Mouse (Mus musculus) cerebellum, adult 8-10 months (tissue): ENCODE results near the gene Il12a.

Experiments used
- DNase-seq: peaks from one replicate; pipeline ENCODE4 v3.0.0; 2022

Gene Il12a

DNA sequence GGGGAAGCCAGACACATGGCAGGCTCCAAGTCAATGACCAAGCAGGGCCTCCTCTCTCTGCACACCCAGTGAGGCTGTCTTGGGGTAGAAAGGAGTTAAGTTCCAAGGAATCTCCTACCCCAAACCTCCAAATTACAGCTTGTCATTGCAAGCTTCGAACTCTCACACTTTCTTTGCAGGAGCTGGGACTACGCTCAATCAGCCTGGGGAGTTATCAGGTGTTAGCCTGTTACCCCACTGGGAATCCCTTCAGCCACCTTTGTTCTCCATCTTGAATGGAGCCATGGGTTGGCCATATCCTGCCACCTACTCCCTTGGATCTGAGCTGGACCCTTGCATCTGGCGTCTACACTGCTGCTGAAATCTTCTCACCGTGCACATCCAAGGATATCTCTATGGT lies at the start of gene Il12a:
Gene Il12a (plus strand): TSS at position 301 of the 400 bp plus-strand sequence.
- DNase-seq: no peak

DNA sequence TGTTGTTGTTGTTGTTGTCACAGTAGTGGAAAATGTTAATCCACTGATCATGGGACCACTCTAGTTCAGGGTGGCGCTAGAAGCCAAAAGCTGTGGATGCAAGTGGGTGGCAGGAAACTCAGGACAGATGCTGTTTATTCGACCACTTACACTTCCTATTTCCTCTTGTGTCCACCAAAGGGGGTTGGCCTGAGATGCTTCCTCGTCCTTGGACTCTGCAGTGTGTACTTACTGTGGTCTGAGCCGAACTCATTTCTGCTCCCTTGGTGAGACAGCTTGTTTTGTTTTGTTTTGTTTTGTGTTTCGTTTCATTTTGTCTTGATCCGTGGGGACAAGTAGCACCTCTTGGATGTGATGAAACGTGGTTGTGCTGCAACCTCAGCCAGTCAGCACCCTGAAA lies 47.5 kb upstream of the Il12a start:
- DNase-seq: no peak

DNA sequence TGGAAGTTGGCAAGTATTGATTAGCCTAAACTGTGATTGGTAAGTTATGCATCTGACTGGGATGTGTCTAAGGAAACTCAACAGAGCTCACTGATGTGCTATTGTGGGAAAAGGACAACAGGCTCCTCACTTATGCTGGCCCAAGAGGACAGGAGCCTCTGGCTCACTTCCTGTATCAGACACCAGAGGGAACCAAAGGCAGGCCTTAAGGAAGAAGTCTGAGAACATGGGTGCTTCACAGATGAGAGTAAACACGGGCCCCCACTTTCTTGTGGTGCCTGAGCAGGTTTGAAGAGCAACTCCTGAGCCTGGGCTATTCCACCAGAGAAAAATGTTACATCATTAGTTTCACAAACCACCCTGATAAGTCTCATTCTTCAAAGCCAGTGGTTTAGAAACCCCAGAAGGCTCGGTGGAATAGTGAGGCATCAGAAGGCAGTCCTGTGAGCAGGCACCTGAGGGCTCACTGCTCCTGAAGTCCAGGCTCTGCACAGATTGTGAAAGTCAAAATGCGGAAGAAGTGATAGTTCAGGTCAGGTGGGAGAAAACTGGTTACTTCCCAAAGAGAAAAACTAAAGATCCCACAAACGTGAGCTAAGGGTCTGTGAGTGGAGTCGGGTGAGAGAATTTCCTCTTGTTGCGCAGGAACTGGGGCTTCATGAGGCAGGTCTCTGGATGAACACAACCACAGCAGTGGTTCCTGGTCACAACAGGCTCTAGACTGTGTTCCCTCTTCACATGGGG lies 43.9 kb upstream of the Il12a start:
- DNase-seq: no peak

DNA sequence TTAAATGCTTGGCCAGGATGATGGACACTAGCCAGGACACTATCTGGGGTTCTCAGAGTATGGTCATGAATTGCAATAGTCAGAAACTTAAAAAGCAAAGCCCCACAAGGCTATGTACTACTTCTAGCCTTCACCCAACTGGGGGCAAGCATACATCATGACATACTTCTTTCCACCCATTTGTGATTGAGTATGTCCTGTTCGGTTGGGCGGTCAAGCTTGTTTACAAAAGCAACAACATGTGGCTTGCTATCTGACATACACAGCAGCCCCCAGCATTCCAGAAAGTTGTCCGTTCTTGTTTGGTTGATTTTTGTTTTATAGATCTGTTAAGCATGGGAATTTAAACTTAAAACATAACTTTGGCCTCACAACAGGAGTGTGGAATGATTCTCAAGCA lies 43.2 kb upstream of the Il12a start:
- no peak for DNase-seq

DNA sequence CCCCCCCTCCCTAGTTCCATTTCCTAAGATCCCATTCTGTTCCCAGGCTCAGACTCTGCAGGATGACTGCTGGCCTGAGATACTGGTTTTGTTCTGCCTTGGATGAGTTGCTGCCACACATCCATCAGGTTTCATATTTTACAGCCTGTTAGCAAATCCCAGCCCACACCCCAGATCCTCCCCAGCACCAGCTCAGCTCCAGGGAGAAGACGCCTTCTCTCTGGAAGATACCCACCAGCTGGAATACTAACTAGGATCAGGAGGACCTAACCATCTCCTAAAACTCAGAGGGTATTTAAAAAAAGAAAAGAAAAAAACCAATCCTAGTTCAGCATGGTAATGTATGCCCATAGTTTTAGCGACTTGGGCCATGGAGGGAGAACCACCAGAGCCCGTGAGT lies 40.2 kb upstream of the Il12a start:
- DNase-seq: no peak

DNA sequence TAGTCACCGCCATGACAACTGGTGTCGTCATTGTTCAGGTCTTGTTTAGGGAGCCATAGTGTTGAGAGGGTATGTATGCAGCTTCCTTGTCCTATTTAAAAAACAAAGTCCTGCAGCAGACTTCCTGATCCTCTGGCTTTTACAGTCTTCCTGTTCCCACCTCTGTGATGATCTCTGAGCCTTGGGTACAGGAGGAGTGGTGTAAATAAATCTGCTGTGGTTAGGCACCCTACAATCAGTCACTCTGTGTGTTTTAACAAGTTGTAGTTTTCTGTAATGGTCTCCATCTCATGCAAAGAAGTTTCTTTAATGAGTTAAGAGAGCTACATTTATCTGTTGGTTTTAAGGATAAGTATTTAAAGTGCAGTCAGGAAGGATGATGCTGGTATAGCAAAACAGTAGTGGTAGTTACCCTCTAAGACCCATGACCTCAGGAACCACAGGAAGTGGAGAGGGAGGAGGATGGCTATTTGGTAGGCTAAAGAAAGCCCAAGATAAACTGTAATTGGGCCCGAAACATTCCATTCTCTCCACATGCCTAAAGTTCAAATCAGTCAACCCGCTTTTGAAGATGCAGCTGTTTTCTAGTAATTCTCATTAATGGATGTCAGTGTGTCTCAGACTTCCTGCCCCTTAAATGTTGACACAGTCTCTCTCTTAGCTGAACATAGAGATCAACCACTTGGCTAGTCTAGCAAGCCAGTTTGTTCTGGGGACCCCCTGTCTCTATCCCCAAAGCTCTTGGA lies 33.7 kb upstream of the Il12a start:
- DNase-seq: no peak

DNA sequence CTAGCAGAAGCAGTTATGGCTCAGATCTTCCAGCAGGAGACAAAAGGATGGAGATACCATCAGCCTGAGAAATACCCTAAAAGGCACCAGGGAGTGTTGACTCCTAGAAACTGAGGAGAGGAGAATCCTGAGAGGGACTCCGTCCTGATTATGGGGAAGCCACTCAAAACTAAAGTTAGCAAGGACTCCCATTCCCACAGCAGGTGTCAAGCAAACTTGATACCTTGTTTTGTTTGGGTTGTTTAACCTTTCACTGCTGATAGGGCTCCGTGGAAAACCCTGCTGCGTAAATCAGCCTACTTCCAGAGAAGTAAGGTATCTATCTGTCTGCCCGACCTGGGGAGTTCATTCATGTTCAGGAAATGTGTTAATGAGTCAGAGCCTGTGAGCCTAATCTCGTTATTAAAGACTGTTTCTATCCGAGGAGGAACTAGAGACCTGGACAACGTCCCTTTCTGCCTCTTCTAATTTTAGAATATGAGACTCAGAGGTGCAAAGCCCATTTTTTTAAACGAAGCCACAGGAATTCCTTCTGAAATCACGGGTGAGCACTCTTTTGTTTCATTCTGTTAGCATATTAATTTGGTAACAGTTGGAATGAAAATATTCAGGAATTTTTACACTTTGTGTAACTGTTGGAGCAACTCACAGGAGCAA lies 32.7 kb upstream of the Il12a start:
- no peak for DNase-seq

DNA sequence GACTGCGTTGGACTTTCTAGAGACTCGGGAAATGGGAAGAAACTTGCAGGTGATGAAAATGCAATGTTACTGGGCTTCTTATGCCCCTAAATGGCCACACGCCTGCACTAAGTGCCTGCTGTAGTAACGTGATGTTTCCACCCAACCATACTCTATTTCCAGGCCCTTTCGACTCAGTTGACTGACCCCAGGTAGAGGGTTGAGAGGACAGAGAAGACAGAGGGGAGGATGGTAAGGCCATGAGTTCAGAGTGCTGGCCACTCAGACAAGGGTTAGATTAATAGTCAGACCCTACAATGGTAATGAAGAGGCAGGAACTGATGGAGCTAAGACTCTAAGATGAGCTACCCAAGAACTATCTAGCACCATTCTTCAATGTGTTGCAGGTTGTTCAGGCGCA lies 30.4 kb upstream of the Il12a start:
- no peak for DNase-seq

DNA sequence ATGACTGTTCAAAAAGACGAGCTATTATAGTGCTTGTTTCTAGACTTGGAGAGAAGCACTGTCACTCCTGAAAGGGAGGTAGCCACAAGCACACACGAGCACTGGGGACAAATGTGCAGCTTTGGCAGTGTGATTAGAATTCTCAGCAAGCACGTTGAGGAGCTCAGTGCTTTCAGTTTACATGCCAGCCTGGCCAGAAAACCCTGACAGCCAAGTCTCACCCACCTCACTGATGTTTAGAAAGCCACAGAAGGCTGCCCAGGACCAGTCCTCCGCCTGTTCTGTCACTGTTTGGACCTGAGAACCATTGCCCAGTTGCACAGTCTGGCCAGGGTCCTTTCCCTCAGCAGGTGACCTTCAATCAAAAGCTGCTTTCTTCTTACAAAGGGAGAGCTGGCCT lies 29.9 kb upstream of the Il12a start:
- no peak for DNase-seq

DNA sequence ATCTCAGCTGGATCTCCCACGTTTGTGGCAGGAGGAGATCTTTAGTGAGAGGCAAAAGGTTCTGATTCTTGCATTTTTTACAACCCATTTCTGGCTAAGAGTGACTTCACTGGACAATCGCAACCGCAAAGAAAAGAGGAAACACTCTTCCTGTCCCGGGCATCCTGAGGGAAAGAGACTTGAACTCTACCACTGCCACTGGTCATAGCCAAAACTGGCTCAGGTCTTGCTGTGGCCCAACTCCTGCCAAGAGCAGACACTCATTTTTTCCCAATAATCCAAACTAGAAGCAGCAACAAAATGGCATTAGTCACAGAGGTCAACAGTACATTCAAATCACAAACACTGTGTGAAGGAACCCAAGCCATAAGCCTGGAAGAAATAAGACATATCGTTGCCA lies 28.1 kb upstream of the Il12a start:
- DNase-seq: no peak

DNA sequence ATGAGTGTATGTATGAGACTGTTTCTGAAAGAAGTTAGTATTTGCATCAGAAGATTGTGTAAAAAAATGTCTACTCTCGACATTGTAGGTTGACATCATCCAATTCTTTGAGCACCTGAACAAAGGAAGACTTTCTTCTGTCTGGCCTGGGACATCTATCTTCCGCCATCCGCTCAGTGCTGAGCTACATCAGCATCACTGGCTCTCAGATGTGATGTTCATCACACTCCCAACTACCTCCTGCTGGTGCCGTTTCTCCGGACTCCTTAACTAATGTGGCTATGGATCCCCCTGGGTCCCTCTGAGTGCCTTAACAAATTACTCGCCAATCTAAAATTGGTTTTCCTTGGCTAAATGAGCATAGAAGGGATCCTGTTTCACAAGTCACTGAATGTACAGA lies 26.1 kb upstream of the Il12a start:
- DNase-seq: no peak

DNA sequence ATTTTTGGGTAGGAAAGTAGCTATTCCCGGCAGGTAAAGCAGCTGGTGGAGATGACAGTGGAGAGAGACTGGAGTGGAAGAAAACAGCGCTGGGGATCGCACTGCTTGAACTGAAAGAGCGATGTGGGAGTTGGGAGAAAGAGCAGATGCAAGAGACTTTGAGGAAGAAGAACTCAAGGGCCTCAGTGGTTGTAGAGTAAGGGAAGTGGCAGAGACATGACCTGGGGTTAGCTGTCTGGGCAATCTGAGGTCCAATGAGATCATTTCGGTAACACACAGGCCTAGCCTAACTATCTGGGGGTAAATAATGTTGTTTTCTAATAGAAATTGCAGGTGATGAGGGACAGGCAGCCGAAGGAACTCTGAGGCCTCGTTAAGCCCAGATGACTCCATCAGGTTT lies 24.1 kb upstream of the Il12a start:
- no peak for DNase-seq

DNA sequence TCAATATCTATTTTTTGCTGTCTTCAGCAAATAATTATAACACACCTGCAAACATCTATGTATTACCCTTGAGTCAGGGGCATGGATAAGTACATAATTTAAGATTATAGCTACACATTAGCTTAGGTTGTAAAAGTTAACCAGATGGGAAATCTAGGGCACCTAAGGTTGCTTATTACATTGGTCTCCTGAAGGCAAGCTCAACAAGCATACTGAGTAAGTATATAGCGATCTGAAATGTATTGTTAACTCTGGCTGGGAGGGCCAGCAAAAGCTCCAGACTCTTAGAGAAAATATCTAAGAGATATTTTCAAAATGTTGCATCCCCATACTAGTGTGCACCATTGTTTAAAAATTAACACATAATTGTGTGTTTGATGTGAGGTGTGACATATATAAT lies 22.6 kb upstream of the Il12a start:
- DNase-seq: no peak

DNA sequence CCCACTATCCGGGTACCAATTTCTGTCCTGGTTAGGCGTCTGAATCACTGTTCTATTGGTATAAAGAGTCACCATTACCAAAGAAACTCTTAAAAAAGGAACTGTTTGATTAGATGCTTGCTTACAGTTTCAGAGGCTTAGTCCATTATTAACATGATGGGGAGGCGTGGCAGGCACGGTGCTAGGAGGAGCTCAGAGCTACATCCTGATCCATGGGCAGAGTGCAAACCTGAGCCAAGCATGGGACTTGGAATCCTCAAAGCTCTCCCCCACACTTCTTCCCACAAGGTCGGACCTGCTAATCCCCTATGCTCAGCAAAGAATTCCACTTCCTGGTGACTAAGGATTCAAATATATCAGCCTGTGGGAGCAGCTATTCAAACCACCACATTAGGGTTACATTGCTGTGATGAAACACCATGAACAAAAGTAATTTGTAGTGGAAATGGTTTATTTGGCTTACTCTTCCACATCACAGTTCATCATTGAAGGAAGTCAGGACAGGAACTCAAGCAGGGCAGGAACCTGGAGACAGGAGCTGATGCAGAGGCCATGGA lies 20.9 kb upstream of the Il12a start:
- no peak for DNase-seq

DNA sequence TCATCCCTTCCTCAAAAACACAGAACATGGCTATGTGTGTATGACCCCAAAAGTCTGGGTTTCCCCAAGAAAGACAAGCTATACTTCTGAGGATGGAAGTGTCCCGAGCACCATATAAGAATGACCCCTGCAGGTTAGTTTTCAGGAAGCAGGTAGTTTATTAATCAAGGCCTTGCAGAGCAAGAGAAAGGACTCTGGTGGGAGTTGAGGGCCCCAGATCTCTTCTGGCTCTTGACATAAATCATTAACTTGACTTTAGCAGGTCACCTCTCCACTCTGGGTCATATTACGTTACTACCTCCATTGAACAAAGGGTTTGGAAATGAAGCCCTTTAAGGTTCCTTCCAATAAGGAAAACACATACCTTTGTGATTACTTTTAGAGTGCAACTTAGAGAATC lies 15.7 kb upstream of the Il12a start:
- no peak for DNase-seq

DNA sequence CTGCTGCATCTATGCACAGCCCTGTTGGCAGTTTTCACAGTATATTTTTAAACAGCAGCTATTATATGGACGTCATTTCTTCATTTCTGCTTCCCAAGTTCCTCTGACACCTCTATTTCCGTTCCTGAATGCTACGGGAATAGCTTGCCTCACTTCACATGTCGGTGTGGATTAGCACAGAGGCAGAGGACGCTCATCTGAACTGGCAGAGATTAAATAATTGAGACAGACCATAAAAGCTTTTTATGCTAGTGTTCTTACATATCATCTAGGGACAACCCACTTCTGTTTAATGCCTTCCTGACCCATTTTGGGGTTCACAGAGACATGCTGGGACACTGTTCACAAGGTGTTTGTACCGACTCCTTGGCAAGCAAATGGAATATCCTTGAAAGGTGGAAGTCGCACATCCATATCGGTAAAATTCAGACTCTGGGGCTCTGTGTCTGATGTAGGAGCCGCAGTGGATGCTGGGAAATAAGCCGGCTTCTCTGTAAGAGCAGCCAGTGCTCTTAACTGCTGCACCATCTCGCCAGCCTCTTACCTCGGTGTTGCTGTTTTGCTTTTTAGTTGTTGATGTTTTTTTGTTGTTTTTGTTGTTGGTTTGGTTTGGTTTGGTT lies 15.1 kb upstream of the Il12a start:
- DNase-seq: no peak

DNA sequence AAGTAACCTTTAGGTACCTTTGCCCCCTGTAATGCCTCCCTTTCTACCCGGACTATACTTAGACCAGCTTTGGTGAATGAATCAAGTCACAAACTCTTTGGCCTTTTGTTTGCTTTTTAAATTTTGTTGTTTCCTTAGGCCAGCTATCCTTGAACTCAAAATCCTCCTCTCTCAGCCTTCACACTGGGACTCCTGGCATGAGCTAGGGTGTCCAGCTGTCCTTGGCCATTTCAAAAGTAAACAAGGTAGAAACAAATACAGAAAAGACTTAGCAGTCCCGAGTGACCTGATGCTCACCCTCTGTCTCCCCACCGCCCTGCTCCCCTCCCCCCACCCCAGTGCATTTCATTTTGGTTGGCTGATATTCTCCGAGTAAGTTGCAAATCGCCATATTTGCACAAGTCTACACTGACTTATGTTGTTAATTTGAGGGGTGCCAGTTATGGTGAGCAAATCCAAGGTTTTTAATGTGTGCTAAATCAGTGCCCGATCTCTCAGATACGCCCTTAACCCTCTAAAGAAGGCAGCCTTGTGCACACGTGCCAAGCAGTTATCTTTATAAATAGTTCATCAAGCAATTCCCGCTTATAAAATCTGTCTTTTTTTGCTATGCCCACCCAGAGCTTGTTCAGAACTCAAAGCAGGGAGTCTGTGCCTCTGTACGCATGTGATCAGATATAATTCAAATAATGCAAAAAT lies 14.3 kb upstream of the Il12a start:
- DNase-seq: no peak

DNA sequence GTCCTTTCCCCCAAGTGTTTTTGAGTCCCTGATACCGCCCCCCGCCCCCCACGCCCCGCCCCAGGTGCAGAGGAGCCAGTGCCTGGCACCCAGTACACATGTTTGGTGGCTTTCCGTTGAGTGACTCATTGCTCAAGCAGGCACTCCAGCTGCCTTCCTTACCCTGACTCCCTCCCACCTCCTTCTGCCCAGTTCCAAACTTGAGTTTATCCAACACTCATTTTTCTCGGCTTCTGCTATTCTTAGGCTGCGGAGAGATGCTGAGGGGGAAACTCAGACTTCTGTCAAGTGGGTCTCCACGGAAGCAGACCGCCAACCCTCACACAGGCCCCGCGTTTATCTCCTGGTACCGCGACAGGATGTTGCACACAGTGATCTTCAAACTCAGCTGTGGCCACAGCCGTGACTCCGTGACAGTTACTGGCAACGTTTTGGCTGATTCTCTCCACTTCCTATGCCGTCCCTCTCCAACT lies 13.6 kb upstream of the Il12a start:
- DNase-seq: no peak

DNA sequence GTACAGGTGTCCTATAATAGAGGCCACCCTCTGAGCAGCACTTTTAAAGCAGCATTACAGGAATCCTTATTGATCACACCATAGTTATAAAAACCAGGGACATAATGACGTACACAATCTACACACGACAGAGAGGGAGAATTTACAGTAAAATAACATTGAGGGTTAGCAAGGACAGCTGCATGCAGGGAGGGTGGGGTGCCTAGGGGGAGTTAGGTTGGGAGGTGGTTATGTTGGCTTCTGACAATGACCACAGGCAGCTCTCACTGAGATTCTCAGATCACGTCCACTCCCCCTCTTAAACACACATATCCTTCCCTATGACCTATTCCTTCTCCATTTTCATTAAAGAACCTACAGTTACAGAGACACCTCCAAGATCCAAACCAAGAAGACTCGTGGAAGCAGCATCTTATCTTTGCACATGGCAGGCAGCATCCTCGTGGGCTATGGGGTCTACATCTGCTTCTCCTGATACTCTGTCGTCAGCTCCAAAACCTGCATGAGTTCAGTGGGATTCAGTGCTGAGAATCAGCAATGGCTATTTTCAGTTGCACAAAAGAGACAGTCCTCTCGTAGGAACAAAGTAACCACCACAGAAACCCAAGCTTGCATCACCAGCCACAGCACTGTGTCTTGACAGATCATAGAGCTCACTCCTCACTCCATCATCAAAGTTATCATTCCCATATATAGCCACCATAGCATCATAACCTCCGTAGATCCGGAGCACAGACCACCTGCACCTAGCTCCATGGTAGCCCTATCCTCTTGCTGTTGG lies 11.4 kb upstream of the Il12a start:
- no peak for DNase-seq

DNA sequence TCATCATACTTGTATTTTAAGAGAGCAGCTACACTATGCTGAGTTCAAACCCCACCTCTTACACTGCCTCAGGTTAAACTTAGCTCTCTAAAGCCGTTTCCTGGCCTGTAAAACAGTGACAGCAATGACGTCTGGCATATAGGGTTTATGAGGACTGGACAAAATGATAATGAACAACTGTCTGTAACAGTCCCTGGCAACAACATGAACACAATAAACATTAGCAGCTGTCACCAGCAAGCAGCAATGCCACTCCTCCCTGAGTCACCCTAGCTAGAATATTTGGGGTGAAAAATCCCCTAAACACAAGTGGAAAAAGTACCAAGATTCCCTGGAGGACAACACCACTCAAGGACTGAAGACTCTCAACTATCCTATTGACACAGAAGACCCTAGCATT lies 6.9 kb upstream of the Il12a start:
- DNase-seq: no peak

DNA sequence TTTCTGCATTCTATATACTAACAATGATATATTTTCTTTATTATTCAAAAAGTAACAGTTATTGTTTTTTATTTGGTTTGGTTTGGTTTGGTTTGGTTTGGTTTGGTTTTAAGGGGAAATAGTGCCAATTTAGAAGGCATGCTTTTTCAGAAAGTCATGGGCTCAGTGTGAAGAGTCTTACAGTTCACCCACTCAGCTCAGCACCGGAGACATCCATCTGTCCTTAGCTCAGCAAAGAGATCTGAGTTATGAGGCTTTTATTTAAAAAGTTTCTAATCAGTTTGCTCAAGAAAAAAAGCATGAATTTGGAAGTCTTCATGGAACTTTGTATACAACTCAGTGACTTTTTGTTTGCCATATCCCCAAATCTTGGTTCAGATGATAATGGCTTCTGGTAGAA lies 6.2 kb upstream of the Il12a start:
- DNase-seq: no peak
